Mouse (Mus musculus) hindbrain, embryonic 12.5 days (tissue): ENCODE measurements at regions not wholly inside any gene's neighbourhood (a gene's known extent, or its start where the extent isn't known, plus 50 kb on each side); places are given as distances from the start of the nearest gene placed in this dataset.
"Not testable (repeated sequence)": the region's sequence is repeated elsewhere in the genome, so short reads cannot be mapped to it uniquely, and the experiment has no call there.

Source experiments
- ATAC-seq: fragments of 200-750 bp; cut with Nextera tagmentation; 2 replicates; pipeline ENCODE4 v1.8.0; 2017; ENCODE audit warnings: moderate TSS enrichment; ENCODE audit not compliant: low FRiP score
- H3K27ac ChIP-seq: fragments of 300-500 bp; sonication (generic); 2 replicates; pipeline ENCODE4 v1.5.1; 2016; ENCODE audit warnings: mild to moderate bottlenecking
- H3K27me3 ChIP-seq: fragments of 300-500 bp; sonication (generic); 2 replicates; pipeline ENCODE4 v1.6.1; 2016; ENCODE audit warnings: mild to moderate bottlenecking
- H3K36me3 ChIP-seq: fragments of 300-500 bp; sonication (generic); 2 replicates; pipeline ENCODE4 v1.6.1; 2016; ENCODE audit warnings: mild to moderate bottlenecking
- H3K4me1 ChIP-seq: fragments of 300-500 bp; sonication (generic); 2 replicates; pipeline ENCODE4 v1.6.1; 2016
- H3K4me2 ChIP-seq: fragments of 300-500 bp; sonication (generic); replicated peaks from 2 replicates; pipeline ENCODE4 v1.6.1; 2016; ENCODE audit warnings: mild to moderate bottlenecking
- H3K4me3 ChIP-seq: fragments of 300-500 bp; sonication (generic); 2 replicates; pipeline ENCODE4 v1.5.1; 2016; ENCODE audit warnings: mild to moderate bottlenecking
- H3K9ac ChIP-seq: fragments of 300-500 bp; sonication (generic); 2 replicates; pipeline ENCODE4 v1.6.1; 2016; ENCODE audit warnings: mild to moderate bottlenecking, moderate library complexity
- H3K9me3 ChIP-seq: fragments of 300-500 bp; sonication (generic); replicated peaks from 2 replicates; pipeline ENCODE4 v1.6.1; 2016; ENCODE audit warnings: mild to moderate bottlenecking
- WGBS: fragments of 180-500 bp; shearing (Covaris S2); methylation state at CpG from one replicate; pipeline ENCODE4 v1.1.7; 2016; 5-methylcytosine and 5-hydroxymethylcytosine counted together

DNA sequence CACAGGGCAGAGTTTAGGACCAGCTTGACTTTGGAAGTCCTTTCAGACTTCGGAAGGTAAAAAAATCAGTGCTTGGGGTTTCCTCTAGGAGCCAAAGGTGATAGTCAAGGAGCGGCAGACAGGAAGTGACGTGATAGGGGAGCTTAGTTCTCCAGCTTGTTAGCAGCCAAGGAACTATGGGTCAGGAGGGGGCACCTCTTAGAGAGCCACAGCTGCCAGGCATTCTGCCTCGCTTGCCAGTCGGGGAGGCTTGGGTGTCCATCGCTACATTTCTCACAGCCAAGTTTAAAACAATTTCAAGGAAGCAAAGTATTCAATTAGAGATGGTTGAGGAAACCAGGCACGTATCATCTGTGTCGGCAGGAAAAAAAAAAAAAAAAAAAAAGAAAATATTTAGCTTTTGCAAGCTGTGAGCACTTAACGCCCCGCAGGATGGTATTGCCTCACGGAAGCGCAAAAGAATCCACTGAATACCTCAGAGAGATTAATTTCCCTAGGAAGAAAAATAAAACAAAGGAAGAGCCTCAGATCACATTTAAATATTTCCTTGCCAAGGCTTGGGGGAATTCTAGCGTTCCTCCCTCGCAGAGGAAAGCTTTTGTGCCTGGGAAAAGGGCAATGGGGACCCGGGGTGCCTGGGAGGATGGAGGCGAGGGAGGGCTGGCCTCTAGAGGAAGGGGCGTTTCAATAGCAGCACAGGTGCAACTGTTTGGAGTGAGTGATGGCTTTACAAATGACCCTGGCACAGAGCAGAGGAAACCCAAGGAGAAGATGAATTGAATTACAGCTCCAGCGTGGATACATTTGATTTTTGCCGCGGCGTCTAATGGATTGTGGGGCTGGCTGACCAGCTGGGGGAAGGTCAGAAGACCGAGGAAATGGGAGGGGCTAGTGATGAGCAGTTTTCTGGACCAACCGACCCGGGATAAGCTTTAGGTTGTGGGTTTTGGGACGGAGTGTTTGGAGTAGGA, 261.1 kb upstream of the Nr5a2 start:
- no peak overlapping the region for H3K27ac ChIP-seq
- ATAC-seq = peak; percentile 73
- 10% methylated on average over 25 of the region's 25 CpGs for WGBS
- H3K4me3 ChIP-seq = peak overlapping the region; percentile 13
- H3K36me3 ChIP-seq = no peaks in the 10 kb centered on the region
- H3K9ac ChIP-seq = 0 out of 2 replicates have a peak overlapping the region, but pooled peaks have one; percentile 46
- H3K27me3 ChIP-seq = peaks cover 6% of the 10 kb centered on the region; the same call in 1 of the 2 replicates
- peak overlapping the region; percentile 49 for H3K4me2 ChIP-seq
- peaks cover 8% of the 10 kb centered on the region; the same call in 1 of the 2 replicates for H3K4me1 ChIP-seq
- no peaks in the 10 kb centered on the region for H3K9me3 ChIP-seq

GRCm38 (mm10) chr1:137220226-137220625, 260.0 kb upstream of the Nr5a2 start:
- H3K27me3 ChIP-seq = peaks cover 6% of the 10 kb centered on the region; the same call in 1 of the 2 replicates
- H3K4me3 ChIP-seq = no peak overlapping the region
- H3K4me2 ChIP-seq = no peak overlapping the region
- H3K36me3 ChIP-seq = no peaks in the 10 kb centered on the region
- WGBS = 41% methylated on average over 6 of the region's 6 CpGs
- 0 out of 2 replicates have a peak, but pooled peaks have one; percentile 57 for ATAC-seq
- no peak overlapping the region for H3K27ac ChIP-seq
- H3K9ac ChIP-seq = no peak overlapping the region
- no peaks in the 10 kb centered on the region for H3K9me3 ChIP-seq
- H3K4me1 ChIP-seq = peaks cover 8% of the 10 kb centered on the region; the same call in 1 of the 2 replicates

DNA sequence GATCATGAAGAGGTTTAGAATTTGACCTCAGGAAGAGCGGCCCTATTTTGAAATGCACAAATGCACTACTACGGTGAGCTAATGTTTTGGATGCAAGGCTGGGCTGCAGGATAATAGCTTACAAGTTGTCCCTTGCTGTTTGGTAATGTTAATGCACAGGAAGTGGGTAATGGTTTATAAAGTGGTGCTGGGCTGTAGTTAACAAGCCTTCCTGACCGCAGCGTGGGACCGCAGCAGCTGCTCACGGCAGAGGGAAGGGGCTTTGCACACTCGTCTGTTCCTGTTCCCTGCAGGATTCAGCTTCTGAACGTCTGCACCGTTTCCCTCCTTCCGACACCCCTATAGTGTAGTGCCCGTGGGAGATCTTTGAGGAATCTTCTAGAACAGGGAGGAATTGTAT, 258.4 kb upstream of the Nr5a2 start:
- Histone ChIP-seq H3K4me1 (peaks cover 8% of the 10 kb centered on the region; the same call in 1 of the 2 replicates), H3K27ac (no peak overlapping the region), H3K4me2 (no peak overlapping the region), H3K4me3 (no peak overlapping the region), H3K9ac (no peak overlapping the region), H3K27me3 (peaks cover 1% of the 10 kb centered on the region; the same call in 1 of the 2 replicates), H3K9me3 (no peaks in the 10 kb centered on the region), H3K36me3 (no peaks in the 10 kb centered on the region)
- no peak for ATAC-seq
- WGBS = 77% methylated on average over 11 of the region's 11 CpGs

GRCm38 (mm10) chr1:137218096-137218495, 257.8 kb upstream of the Nr5a2 start:
- no peaks in the 10 kb centered on the region for H3K27me3 ChIP-seq
- no peaks in the 10 kb centered on the region for H3K36me3 ChIP-seq
- H3K27ac ChIP-seq = no peak overlapping the region
- peaks cover 8% of the 10 kb centered on the region; the same call in 1 of the 2 replicates for H3K4me1 ChIP-seq
- H3K4me3 ChIP-seq = no peak overlapping the region
- H3K9me3 ChIP-seq = no peaks in the 10 kb centered on the region
- 72% methylated on average over 4 of the region's 4 CpGs for WGBS
- no peak overlapping the region for H3K9ac ChIP-seq
- ATAC-seq = no peak
- H3K4me2 ChIP-seq = no peak overlapping the region

DNA sequence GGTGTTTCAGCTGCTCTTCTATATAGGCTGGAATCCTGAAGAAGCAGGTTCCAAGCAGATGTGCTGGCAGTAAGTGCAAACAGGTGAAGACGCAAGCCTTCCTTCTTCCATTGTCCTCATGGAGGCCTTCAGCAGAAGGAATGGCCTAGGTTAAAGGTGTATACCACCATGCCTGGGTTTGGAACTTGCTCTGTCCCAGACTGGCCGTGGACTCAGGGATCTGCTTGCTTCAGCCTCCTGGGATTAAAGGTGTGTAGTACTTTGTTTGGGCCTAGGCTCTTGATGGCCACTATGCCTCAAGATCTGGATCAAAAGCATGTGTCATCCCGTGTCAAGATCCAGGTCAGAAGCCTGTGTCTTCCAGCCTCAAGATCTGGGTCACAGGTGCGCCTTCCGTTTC, 257.0 kb upstream of the Nr5a2 start:
- H3K4me3 ChIP-seq = no peak overlapping the region
- H3K27me3 ChIP-seq = no peaks in the 10 kb centered on the region
- WGBS = 97% methylated on average over 5 of the region's 5 CpGs
- no peak overlapping the region for H3K9ac ChIP-seq
- no peak overlapping the region for H3K27ac ChIP-seq
- H3K4me2 ChIP-seq = no peak overlapping the region
- peaks cover 8% of the 10 kb centered on the region; the same call in 1 of the 2 replicates for H3K4me1 ChIP-seq
- no peak for ATAC-seq
- no peaks in the 10 kb centered on the region for H3K9me3 ChIP-seq
- no peaks in the 10 kb centered on the region for H3K36me3 ChIP-seq

- not testable (repeated sequence) for H3K9me3 ChIP-seq, H3K36me3 ChIP-seq, H3K4me1 ChIP-seq, H3K4me3 ChIP-seq, H3K27ac ChIP-seq, H3K4me2 ChIP-seq, ATAC-seq, H3K9ac ChIP-seq, H3K27me3 ChIP-seq
- 73% methylated on average over 1 of the region's 1 CpGs for WGBS
These were observed 254.1 kb upstream of the Nr5a2 start for GRCm38 (mm10) chr1:137214328-137214727.

- Histone ChIP-seq H3K9me3 (no peaks in the 10 kb centered on the region), H3K4me1 (no peaks in the 10 kb centered on the region), H3K4me3 (no peak overlapping the region), H3K4me2 (no peak overlapping the region), H3K36me3 (no peaks in the 10 kb centered on the region), H3K27me3 (no peaks in the 10 kb centered on the region), H3K9ac (no peak overlapping the region), H3K27ac (no peak overlapping the region)
- no peak for ATAC-seq
- WGBS = 87% methylated on average over 5 of the region's 5 CpGs
These were observed 253.5 kb upstream of the Nr5a2 start for GRCm38 (mm10) chr1:137213717-137214116.

DNA sequence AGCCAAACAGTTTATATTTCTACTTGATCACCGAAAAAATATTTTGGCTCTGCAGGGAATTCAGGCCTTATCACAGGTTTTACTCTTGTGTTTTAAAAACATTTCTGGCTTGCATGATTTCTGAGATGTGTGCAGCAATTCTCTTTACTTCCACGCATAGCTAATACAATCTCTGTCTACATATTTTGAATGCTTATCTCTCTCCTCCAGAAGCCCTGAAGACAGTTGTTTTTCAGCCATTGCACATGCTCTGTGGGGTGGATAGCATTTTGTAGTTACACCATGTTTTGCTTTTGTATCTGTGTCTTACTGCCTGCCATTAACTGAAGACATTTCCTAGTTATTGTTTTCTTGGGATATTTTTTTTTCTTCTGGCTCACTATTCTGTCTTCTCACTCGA, 252.6 kb upstream of the Nr5a2 start:
- Histone ChIP-seq H3K9me3 (no peaks in the 10 kb centered on the region), H3K4me3 (no peak overlapping the region), H3K4me2 (no peak overlapping the region), H3K27me3 (no peaks in the 10 kb centered on the region), H3K27ac (no peak overlapping the region), H3K9ac (no peak overlapping the region), H3K4me1 (no peaks in the 10 kb centered on the region), H3K36me3 (no peaks in the 10 kb centered on the region)
- ATAC-seq = no peak
- 81% methylated on average over 3 of the region's 3 CpGs for WGBS

DNA sequence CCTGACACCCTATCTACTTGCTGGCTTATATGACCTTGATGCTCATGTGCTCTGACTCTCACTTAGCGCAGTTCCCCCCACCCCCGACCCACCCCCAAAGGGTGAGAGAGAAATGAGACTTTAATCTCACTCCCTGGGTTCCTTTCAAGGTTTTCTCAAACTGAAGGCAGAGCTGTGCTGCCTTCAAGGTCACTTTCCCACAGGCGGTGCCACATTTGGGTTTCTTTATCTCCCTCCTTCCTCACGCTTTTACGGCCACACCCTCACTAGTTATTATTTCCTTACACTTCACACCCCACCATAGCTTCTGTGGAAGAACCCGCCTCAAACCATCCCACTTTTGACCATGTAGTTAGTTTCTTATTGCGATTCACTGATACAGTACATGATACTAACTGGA, 244.1 kb upstream of the Nr5a2 start:
- no peak for ATAC-seq
- Histone ChIP-seq H3K4me2 (no peak overlapping the region), H3K27me3 (no peaks in the 10 kb centered on the region), H3K4me3 (no peak overlapping the region), H3K9me3 (no peaks in the 10 kb centered on the region), H3K4me1 (no peaks in the 10 kb centered on the region), H3K9ac (no peak overlapping the region), H3K27ac (no peak overlapping the region), H3K36me3 (no peaks in the 10 kb centered on the region)
- WGBS = 87% methylated on average over 7 of the region's 7 CpGs

- Histone ChIP-seq H3K36me3 (no peaks in the 10 kb centered on the region), H3K9ac (no peak overlapping the region), H3K9me3 (no peaks in the 10 kb centered on the region), H3K4me3 (no peak overlapping the region), H3K27me3 (no peaks in the 10 kb centered on the region), H3K4me1 (no peaks in the 10 kb centered on the region), H3K4me2 (no peak overlapping the region), H3K27ac (no peak overlapping the region)
- WGBS = 90% methylated on average over 8 of the region's 8 CpGs
- no peak for ATAC-seq
These were observed 243.3 kb upstream of the Nr5a2 start for GRCm38 (mm10) chr1:137203512-137203911.

GRCm38 (mm10) chr1:137200931-137201330, 240.7 kb upstream of the Nr5a2 start:
- ATAC-seq = no peak
- Histone ChIP-seq H3K36me3 (no peaks in the 10 kb centered on the region), H3K4me1 (no peaks in the 10 kb centered on the region), H3K9ac (no peak overlapping the region), H3K4me3 (no peak overlapping the region), H3K9me3 (no peaks in the 10 kb centered on the region), H3K27ac (no peak overlapping the region), H3K4me2 (no peak overlapping the region), H3K27me3 (no peaks in the 10 kb centered on the region)
- WGBS = 74% methylated on average over 11 of the region's 11 CpGs

DNA sequence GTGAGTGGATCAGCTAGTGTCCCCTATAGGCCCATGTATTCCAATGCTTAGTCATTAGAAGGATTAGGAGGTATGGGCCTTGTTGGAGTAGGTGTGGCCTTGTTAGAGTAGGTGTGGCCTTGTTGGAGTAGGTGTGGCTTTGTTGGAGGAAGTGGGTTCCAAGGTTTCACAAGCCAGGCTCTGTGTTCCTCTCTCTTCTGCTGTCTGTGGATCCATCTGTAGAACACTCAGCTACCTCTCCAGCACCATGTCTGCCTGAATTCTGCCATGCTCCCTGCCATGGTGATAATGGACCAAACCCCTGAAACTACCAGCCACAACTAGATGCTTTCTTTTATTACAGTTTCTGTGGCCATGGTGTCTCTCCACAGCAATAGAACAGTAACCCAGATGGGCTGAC, 235.7 kb upstream of the Nr5a2 start:
- no peak overlapping the region for H3K4me3 ChIP-seq

More for the DNA sequence above, 235.7 kb upstream of the Nr5a2 start:
- ATAC-seq = no peak
- Histone ChIP-seq H3K9ac (no peak overlapping the region), H3K36me3 (no peaks in the 10 kb centered on the region), H3K4me1 (no peaks in the 10 kb centered on the region), H3K27ac (no peak overlapping the region), H3K4me2 (no peak overlapping the region), H3K9me3 (no peaks in the 10 kb centered on the region), H3K27me3 (no peaks in the 10 kb centered on the region)
